Mouse (Mus musculus): ENCODE data around the gene Vps8.

Vps8 gene

GRCm38 (mm10) chr16:21404631-21405030 lies 18.3 kb upstream of the Vps8 start:
- DNase-seq (ENCODE audit: low read depth): no peak

- no peak for DNase-seq (ENCODE audit: low read depth)
These were observed 17.5 kb upstream of the Vps8 start for GRCm38 (mm10) chr16:21405224-21405969.

GRCm38 (mm10) chr16:21406136-21406535 lies 16.8 kb upstream of the Vps8 start:
- DNase-seq (ENCODE audit: low read depth): no peak

GRCm38 (mm10) chr16:21411779-21412178 lies 11.1 kb upstream of the Vps8 start:
- no peak for DNase-seq (ENCODE audit: low read depth)

GRCm38 (mm10) chr16:21412593-21413047 lies 10.3 kb upstream of the Vps8 start:
- peak; percentile 90 for DNase-seq (ENCODE audit: low read depth)

GRCm38 (mm10) chr16:21413819-21414218 lies 9.1 kb upstream of the Vps8 start:
- no peak for DNase-seq (ENCODE audit: low read depth)

GRCm38 (mm10) chr16:21415128-21415527 lies 7.8 kb upstream of the Vps8 start:
- DNase-seq (ENCODE audit: low read depth): no peak

- DNase-seq (ENCODE audit: low read depth): no peak
These were observed 4.9 kb upstream of the Vps8 start for GRCm38 (mm10) chr16:21418012-21418411.

GRCm38 (mm10) chr16:21423546-21423910 lies 610 bp downstream of the Vps8 start:
- no peak for DNase-seq (ENCODE audit: low read depth)

- no peak for DNase-seq (ENCODE audit: low read depth)
These were observed 5.2 kb downstream of the Vps8 start for GRCm38 (mm10) chr16:21428131-21428530.

GRCm38 (mm10) chr16:21430377-21431060 lies 7.6 kb downstream of the Vps8 start:
- no peak for DNase-seq (ENCODE audit: low read depth)

GRCm38 (mm10) chr16:21431614-21432013 lies 8.7 kb downstream of the Vps8 start:
- DNase-seq (ENCODE audit: low read depth): peak; percentile 22

GRCm38 (mm10) chr16:21433543-21433942 lies 10.6 kb downstream of the Vps8 start:
- peak; percentile 40 for DNase-seq (ENCODE audit: low read depth)

- DNase-seq (ENCODE audit: low read depth): no peak
These were observed 18.1 kb downstream of the Vps8 start for GRCm38 (mm10) chr16:21441012-21441411.

- no peak for DNase-seq (ENCODE audit: low read depth)
These were observed 22.2 kb downstream of the Vps8 start for GRCm38 (mm10) chr16:21445026-21445625.

GRCm38 (mm10) chr16:21447447-21447846 lies 24.5 kb downstream of the Vps8 start:
- DNase-seq (ENCODE audit: low read depth): no peak

GRCm38 (mm10) chr16:21448464-21448863 lies 25.5 kb downstream of the Vps8 start:
- DNase-seq (ENCODE audit: low read depth): no peak

GRCm38 (mm10) chr16:21449890-21450289 lies 27.0 kb downstream of the Vps8 start:
- no peak for DNase-seq (ENCODE audit: low read depth)

- DNase-seq (ENCODE audit: low read depth): no peak
These were observed 29.7 kb downstream of the Vps8 start for GRCm38 (mm10) chr16:21452569-21452968.

GRCm38 (mm10) chr16:21457639-21458369 lies 34.9 kb downstream of the Vps8 start:
- DNase-seq (ENCODE audit: low read depth): no peak

GRCm38 (mm10) chr16:21465868-21466267 lies 43.0 kb downstream of the Vps8 start:
- no peak for DNase-seq (ENCODE audit: low read depth)

- DNase-seq (ENCODE audit: low read depth): peak; percentile 36
These were observed 47.5 kb downstream of the Vps8 start for GRCm38 (mm10) chr16:21470416-21470815.

All from naive thymus-derived CD4-positive, alpha-beta T cell, adult 2 months (primary cell).